Mouse (Mus musculus) pancreas, adult 10 weeks (tissue): ENCODE measurements around the gene Calcoco2. TPM values are rescaled to one million over a fixed set of nuclear protein-coding genes. Genes with fewer than 3 reads are reported as not detected.

ENCODE experiments used
- polyA plus RNA-seq: library from polyadenylated mRNA; stranded (reverse); fragments of 350-450 nt; fragmentation: Illumina TruSeq; extraction: RNeasy Lipid Tissue Mini Kit (QIAGEN cat#74804); gene quantifications from one replicate; pipeline ENCODE4 v1.2.3, GENCODE M21; 2015; ENCODE audit warnings: low read depth, low replicate concordance; ENCODE audit not compliant: insufficient read depth

Calcoco2 gene
- not detected for polyA plus RNA-seq

DNA sequence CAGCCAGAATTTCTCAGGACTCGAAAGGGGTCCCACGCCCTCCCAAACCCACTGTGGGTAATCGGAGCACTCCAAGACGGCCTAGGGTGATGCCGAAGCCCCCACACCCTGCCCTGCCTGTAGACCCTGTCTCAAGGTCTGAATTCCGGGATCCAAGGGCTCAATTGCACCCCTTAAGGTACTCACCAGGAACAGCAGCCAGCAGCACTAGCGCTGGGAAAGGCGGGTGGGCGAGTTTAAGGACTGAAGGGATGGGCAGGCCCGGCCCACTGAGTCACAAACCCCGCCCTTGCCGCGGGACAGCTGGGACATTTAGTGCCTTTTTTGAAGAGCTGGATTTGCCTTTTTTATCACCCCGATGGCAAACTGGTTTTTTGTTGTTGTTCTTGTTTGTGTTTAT is at the start of gene Calcoco2:
Gene Calcoco2, minus strand, starts transcription at position 214 of the 400 bp plus-strand sequence.

DNA sequence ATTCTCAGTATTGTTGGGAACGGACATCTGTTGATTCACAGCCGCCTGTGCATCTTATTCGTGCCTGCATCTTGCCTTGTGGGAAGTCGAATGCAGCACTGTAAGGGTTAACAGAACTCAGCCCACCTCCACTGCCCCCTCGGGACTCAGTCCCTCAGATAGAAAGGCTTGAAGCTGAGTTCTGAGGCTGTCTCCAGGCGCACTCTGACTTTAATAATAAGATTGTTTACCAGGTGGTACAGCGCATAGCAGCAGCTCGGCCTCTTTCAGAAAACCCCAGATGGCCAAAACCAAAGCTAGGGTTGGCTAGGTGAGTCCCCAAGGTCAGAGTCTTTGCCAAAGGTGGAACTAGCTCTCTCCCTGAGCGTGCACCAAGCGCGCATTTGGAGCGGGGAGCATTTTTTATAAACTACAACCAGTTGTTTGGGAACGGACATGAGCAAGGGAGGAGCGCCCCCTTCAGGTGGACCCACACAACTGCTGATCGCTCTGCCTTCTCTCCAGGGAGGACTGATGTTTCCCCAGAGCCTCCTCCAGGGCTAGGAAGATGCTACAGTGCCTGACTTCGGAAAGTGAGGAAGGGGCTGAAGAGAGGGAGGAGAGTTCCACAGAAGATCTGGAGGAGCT is 21.6 kb upstream of the Calcoco2 start, which contains the start of gene Ttll6:
Gene Ttll6, plus strand, starts transcription at position 548 of the 627 bp plus-strand sequence.

GRCm38 (mm10) chr11:96075509-96076220 is 36.1 kb downstream of the Calcoco2 start, which contains the start of gene Atp5g1:
Gene Atp5g1, minus strand, starts transcription at chr11:96075670.

DNA sequence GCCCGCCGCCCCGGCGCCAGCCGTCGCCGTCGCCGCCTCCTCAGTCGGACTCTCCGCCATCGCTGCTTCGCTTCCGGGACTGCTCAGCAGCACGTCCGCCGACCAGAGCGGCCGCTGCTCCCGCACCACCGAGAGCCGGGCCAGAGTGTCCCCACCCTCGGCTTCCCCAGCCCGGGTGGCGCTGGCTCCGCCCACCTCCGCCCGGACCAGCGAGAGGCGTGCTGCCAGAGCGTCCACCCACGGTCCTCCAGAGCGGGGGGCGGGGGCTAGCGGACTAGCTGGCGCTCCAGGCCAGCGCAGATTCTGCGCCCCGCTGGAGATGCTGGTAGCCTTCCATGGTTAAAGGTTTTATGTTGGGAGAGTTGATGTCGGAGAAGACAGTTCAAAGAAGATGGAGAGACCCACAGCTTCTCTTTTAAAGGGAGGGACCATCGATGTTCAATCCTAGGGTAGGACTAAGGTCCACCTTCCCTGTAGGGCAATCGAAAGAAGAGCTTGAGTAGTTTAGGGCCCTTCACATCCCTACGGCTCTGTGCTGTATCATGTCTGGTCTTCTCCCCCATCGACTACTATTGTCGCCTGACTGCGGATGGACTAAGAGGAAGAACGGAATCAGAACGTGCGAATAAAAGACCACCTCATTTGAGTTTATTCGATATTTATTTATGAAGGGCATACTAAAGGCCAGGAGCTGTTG is 46.4 kb downstream of the Calcoco2 start, which contains the start of gene Ube2z:
Gene Ube2z, minus strand, starts transcription at position 174 of the 697 bp plus-strand sequence.

Other genes with a start within 250 kb of the Calcoco2 start
- gene B4galnt2, start 197.1 kb downstream of the Calcoco2 start, polyA plus RNA-seq: not detected
- not detected for gene Igf2bp1, start 106.0 kb downstream of the Calcoco2 start, polyA plus RNA-seq
- gene Gip, start 87.4 kb downstream of the Calcoco2 start, polyA plus RNA-seq: not detected
- gene Snf8, start 77.1 kb downstream of the Calcoco2 start, polyA plus RNA-seq: 24.3 TPM
- 10.0 TPM for gene Ube2z, start 46.6 kb downstream of the Calcoco2 start, polyA plus RNA-seq
- gene Atp5g1, start 36.3 kb downstream of the Calcoco2 start, polyA plus RNA-seq: 111 TPM
- 1.1 TPM for gene Ttll6, start 21.8 kb upstream of the Calcoco2 start, polyA plus RNA-seq
- gene Hoxb13, start 82.4 kb upstream of the Calcoco2 start, polyA plus RNA-seq: not detected
- 0.41 TPM for gene Hoxb9, start 159.5 kb upstream of the Calcoco2 start, polyA plus RNA-seq
- gene Hoxb8, start 169.9 kb upstream of the Calcoco2 start, polyA plus RNA-seq: 0.50 TPM
- gene Hoxb7, start 174.7 kb upstream of the Calcoco2 start, polyA plus RNA-seq: 0.66 TPM
- gene Hoxb6, start 180.5 kb upstream of the Calcoco2 start, polyA plus RNA-seq: 2.0 TPM
- gene Hoxb5, start 191.4 kb upstream of the Calcoco2 start, polyA plus RNA-seq: 2.0 TPM
- gene Hoxb4, start 206.3 kb upstream of the Calcoco2 start, polyA plus RNA-seq: 1.9 TPM
- gene Hoxb3, start 211.4 kb upstream of the Calcoco2 start, polyA plus RNA-seq: 0.90 TPM
- 2.9 TPM for gene Hoxb2, start 238.6 kb upstream of the Calcoco2 start, polyA plus RNA-seq